Mouse (Mus musculus) megakaryocyte-erythroid progenitor cell, adult 5-6 weeks (primary cell): Measurements from ENCODE around the gene Diaph3. TPM values are rescaled to one million over a fixed set of nuclear protein-coding genes. Genes with fewer than 3 reads are reported as not detected.

ENCODE experiments used
- ATAC-seq: replicated peaks from 2 replicates; pipeline ENCODE4 v1.8.0; 2016; ENCODE audit warnings: mild to moderate bottlenecking, inconsistent platforms; ENCODE audit not compliant: severe bottlenecking, poor library complexity, low FRiP score, low TSS enrichment
- total RNA-seq, 2 experiments: library from RNA; stranded (forward) in 1 of 2; stranded (reverse) in 1 of 2; fragments of 200-1000, 215-1000 nt in 1 of 2; fragments of >200 nt in 1 of 2; fragmentation: Nextera tagmentation in 1 of 2; gene quantifications; 2 replicates each; pipeline ENCODE4 v1.2.3; 2014 to 2017

Gene Diaph3
- total RNA-seq, 2 experiments from 2014 or later, result 42.0 TPM

- no peak for ATAC-seq
These were observed 456.2 kb downstream of the Diaph3 start for GRCm38 (mm10) chr14:86684585-86685503.

DNA sequence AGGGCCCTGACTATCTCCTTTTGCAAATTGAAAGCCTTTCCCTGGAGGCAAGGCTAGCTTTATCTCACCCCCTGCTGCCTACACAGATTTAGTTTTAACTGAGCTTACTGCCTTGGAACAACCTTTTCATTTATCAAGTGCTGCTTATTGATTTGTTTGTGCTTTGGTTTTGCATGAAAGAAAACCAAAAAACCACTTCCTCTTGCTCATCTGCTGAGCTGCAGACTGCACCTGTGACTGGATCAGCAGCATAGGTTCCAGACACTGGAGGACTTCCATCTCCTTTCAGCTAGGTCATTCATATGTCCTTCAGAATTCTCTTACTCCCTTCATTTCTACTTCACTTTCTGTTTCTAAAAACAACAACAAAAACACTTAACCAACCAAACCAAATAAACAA lies 459.1 kb downstream of the Diaph3 start:
- no peak for ATAC-seq

GRCm38 (mm10) chr14:86678992-86679391 lies 462.0 kb downstream of the Diaph3 start:
- no peak for ATAC-seq

- ATAC-seq, result peak; percentile 79
These were observed 462.8 kb downstream of the Diaph3 start for GRCm38 (mm10) chr14:86678179-86678780.

DNA sequence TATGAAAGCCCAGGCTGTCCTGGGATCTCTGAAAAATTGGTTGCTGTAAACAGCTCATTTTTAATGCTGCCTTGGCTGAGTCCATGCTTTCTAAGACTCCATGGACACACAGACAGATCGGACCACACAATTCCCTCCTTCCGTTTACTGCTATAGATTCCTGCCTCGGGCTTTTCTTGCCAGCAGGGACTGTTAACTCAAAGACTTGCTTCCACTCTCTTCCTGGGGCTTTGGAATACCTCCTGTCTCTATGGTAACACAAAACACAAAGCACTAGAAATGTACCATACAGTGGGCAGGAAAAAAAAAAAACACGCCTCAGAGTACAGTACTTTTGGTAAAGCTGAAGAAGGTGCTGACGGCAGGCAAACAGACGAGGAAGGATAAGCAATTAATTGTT lies 464.0 kb downstream of the Diaph3 start:
- no peak for ATAC-seq

DNA sequence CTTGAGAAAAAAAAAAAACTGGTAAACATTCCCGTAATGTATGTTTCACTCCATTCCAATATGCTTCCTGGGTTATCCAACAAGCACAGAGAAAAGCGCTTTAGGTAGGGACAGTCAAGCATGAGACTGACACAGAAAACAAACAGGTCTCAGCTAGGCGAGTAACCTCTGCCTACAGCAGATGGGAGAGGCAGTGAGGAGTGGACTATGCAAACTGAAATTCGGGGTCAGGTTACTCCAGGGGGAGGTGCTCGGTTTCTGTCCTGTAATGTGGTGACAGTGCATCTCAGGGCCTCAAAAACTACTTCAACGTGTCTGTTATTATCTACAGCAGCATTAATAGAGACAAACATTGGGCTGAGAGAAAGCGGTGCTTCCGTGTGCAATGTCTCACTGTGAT lies 465.7 kb downstream of the Diaph3 start:
- ATAC-seq, result no peak

DNA sequence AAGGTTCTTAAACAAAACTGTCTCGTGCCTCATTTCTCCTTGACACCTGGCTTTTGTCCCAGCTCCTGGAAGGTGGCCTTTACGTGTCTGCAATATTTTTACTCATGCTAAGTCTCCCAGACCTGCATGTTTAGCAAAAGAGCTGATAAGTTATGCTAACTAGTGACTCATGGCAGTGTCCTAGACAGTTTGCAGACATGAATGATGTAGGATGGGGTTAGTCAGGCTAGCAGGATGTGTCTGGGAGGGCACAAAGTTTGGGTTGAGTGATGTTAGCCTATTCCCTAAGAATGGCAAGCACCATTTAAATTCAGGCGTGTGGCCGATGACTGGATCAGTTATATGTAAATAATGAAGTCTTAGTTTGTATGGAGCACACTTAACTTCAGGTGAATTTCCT lies 478.2 kb downstream of the Diaph3 start:
- no peak for ATAC-seq

DNA sequence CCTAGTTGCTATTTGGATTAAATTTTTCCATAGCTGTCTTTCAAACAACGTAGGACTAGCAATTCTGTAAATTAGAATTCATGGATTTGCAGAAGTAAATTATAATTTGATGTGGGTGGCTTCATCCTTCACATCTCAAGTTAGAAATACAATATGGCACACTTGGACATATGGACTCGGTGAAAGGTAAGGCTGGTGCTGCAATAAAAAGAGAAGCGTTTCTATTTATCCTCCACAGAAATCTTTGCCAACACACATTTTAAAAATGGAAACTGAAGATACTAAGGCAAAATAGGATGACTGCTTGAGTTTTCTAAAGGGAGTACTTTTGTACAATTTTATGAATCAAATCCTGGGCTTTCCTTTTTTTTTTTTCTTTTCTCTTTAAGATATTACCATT lies 480.5 kb downstream of the Diaph3 start:
- ATAC-seq, result no peak

DNA sequence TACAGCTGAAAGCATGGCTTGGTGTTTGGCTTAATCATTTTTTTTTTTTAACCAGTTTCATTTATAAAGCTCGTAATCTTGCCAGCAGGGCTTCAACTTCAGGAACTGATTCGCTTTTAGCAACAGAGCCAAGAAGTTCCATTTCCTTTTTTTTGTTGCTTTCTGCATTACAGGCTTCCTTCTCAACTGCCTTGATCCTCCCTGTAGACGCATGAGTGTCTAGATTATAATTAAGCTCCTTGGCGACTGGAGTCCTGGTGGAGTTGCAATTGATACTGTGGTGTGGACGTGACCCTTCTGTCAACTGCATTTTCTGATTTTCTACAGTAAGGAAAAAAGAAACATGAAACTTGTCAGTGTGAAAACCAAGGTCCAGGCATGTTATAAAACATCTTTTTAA lies 484.8 kb downstream of the Diaph3 start:
- ATAC-seq, result no peak

- ATAC-seq, result 0 out of 2 replicates have a peak, but pooled peaks have one; percentile 30
These were observed 494.4 kb downstream of the Diaph3 start for GRCm38 (mm10) chr14:86646499-86647120.

- ATAC-seq, result no peak
These were observed 498.2 kb downstream of the Diaph3 start for GRCm38 (mm10) chr14:86642831-86643241.

DNA sequence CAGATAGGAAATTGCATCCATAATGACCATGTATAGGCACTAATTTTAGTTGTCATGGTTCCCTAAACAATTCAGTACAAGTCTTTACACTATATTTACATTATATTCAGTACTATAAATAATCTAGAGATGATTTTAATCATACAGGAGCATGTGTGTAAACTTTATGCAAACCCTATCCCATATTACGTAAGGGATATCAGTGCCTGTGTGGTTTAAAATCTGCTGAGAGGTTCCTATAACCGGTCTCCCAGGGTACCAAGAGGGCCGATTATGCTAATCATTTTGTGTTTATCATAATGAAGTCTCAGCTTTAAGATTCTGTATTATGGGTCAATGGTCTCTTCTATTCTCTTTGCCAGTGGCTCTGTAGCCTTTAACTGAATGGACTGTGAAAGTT lies 499.2 kb downstream of the Diaph3 start:
- ATAC-seq, result no peak

DNA sequence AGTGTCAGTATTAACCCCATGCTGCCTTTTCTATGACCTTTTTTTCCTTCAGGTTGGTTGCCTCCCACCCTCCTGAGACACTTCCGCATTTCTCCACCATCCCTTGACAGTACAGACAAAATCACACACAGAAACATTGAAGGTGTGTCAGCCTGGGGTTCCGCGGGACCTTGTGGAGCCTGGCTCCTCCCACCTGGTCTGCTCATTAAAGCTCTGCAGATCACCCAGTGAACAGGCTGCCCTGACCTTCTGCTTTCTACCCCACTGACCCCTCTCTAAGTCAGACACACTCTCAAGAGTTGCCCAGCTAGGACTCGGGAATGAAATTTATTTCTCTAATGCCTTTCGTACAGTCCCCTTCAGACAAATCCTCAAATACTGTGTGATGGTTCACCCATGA lies 500.9 kb downstream of the Diaph3 start:
- ATAC-seq, result no peak

GRCm38 (mm10) chr14:86635594-86636140 lies 505.4 kb downstream of the Diaph3 start:
- no peak for ATAC-seq

GRCm38 (mm10) chr14:86635052-86635451 lies 506.0 kb downstream of the Diaph3 start:
- ATAC-seq, result no peak

GRCm38 (mm10) chr14:86633799-86634198 lies 507.2 kb downstream of the Diaph3 start:
- ATAC-seq, result no peak

- no peak for ATAC-seq
These were observed 516.1 kb downstream of the Diaph3 start for GRCm38 (mm10) chr14:86624816-86625425.

DNA sequence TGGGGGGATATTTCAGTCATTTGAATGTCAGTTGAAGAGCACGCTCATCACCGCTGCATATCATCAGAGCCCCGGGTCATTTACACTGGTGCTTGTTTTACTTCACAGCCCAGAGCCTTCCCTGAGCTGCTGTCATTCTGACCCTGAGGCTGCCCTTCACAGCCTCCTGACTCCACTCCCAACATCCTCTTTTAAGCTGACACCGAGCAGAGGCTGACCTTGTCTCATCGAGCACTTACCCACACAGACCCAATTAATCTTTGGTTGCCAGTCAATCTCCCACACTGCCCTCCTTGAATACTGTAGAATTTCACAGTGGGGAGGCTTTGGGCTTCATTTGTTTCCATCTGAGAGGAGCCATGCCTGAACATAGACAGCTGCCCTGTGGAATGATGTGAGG lies 521.4 kb downstream of the Diaph3 start:
- no peak for ATAC-seq
